Mouse (Mus musculus): ENCODE data around the gene Tent5d. TPM values are rescaled to one million over a fixed set of nuclear protein-coding genes. Genes with fewer than 3 reads are reported as not detected.

Tent5d gene
- not detected in 2 replicates for polyA plus RNA-seq (2015; fragmentation: Nextera tagmentation; extraction: Ambion mirVana)

DNA sequence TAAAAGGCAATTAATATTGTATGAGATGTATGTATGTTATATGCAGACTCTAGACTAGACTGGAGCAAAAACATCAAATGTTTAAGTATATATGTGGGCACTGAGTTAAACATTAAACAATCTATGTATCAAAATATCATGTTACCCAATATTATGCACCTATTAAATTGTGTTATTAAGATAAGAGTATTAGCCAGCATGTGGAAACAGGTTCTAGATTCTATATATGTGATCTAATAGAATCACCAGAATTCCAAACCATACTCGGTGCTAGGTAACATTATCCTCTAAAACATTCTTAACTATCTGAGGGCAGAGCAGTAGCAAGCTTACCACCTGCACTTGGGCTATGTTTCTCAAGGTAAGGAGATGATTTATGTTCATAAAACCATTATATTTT, at the start of gene Tent5d:
Gene Tent5d, plus strand, starts transcription at position 301 of the 400 bp plus-strand sequence.
- Histone ChIP-seq H3K36me3 (no peaks in the 10 kb centered on the region; the same call in 1 of the 2 replicates), H3K9me3 (no peaks in the 10 kb centered on the region), H3K4me2 (no peak within 1 kb of the TSS), H3K27ac (replicated peaks) (no peak within 1 kb of the TSS), H3K4me3 (no peak within 1 kb of the TSS), H3K27me3 (no peaks in the 10 kb centered on the region), H3K4me1 (replicated peaks) (no peaks in the 10 kb centered on the region), H3K9ac (no peak within 1 kb of the TSS)
- no peak for ATAC-seq (ENCODE audit: low read depth)
- 90% methylated on average over 1 of the region's 1 CpGs for WGBS

DNA sequence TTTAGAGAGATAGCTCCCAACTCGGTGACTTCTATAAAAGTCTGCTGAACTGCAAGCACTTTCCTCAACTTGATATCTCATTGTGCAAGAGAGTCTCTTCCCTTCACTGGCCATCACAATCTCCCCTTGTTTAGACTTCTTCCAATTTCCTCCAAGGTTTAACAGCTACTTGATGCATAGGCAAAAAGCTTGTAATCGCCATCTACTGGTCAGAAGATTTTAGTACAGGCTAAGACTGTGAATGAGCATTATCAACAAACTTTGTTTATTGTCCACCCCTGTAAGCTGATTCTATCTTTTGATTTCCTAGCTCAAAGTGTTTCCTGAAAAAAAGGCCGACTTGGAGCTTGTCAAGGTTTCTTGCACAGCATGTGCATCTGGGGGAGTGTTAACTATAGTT, 24.5 kb upstream of the Tent5d start:
- Histone ChIP-seq H3K36me3 (no peaks in the 10 kb centered on the region), H3K9me3 (no peaks in the 10 kb centered on the region), H3K9ac (no peak overlapping the region), H3K4me3 (no peak overlapping the region), H3K4me2 (no peak overlapping the region), H3K27me3 (no peaks in the 10 kb centered on the region), H3K27ac (replicated peaks) (no peak overlapping the region), H3K4me1 (replicated peaks) (no peaks in the 10 kb centered on the region)
- 22% methylated on average over 3 of the region's 3 CpGs for WGBS
- ATAC-seq (ENCODE audit: low read depth) = no peak

DNA sequence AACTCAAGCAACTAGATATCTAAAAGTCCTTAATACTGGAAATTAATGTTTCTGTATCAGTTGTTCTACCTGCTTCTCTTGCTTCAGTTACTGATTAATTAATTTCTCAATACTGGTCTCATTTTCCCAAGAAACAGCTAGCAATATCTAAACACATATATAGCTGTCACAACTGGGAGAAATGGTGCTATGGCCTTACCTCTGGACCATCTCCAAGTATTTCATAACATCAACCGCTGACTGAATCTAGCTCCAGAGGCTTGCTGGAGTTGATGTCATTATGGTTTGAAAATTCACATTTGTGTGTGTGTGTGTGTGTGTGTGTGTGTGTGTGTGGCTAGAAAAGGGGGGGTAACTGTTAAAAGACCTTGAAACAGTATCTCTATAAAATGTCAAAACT, 2.3 kb upstream of the Tent5d start:
- ATAC-seq (ENCODE audit: low read depth) = no peak
- Histone ChIP-seq H3K9ac (no peak overlapping the region), H3K4me1 (replicated peaks) (no peaks in the 10 kb centered on the region)

DNA sequence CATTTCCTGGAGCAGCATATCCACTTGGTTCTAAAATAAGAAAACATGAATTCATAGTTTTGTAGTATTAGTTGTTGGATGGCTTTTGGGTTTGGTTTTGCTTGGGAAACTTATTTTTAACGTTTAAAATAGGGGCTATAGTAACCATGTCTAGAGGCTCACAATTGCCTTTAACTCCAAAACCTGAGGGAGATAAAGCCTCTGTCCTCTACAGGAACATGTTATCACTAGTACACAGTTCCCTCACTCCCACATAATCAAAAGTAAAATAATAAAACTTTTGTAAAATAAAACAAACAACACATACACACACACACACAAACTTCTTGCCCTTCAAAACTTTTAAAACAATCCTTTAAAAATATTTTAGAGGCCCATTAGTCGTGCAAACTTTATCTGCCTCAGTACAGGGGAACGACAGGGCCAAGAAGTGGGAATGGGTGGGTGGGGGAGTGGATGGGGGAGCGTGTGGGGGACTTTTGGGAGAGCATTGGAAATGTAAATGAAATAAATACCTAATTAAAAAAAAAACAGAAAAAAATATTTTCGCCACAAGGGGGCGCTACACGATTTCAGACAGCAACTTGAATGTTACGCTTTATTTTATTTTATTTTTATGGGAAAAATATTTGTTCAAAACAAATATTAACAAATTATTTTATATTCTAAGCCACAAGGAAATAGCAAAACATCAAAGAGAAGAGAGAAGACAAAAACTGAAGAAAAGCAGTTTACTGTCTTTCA, 1.5 kb upstream of the Tent5d start:
- Histone ChIP-seq H3K36me3 (no peaks in the 10 kb centered on the region; the same call in 1 of the 2 replicates), H3K4me2 (no peak overlapping the region), H3K4me3 (no peak overlapping the region), H3K9me3 (no peaks in the 10 kb centered on the region), H3K9ac (no peak overlapping the region), H3K4me1 (replicated peaks) (no peaks in the 10 kb centered on the region), H3K27me3 (no peaks in the 10 kb centered on the region), H3K27ac (replicated peaks) (no peak overlapping the region)
- ATAC-seq (ENCODE audit: low read depth) = no peak
- WGBS = 28% methylated on average over 8 of the region's 8 CpGs

More for the DNA sequence above, 2.3 kb upstream of the Tent5d start:
- Histone ChIP-seq H3K27ac (replicated peaks) (no peak overlapping the region), H3K4me3 (no peak overlapping the region), H3K27me3 (no peaks in the 10 kb centered on the region), H3K4me2 (no peak overlapping the region), H3K9me3 (no peaks in the 10 kb centered on the region), H3K36me3 (no peaks in the 10 kb centered on the region; the same call in 1 of the 2 replicates)
- WGBS = 96% methylated on average over 1 of the region's 1 CpGs

DNA sequence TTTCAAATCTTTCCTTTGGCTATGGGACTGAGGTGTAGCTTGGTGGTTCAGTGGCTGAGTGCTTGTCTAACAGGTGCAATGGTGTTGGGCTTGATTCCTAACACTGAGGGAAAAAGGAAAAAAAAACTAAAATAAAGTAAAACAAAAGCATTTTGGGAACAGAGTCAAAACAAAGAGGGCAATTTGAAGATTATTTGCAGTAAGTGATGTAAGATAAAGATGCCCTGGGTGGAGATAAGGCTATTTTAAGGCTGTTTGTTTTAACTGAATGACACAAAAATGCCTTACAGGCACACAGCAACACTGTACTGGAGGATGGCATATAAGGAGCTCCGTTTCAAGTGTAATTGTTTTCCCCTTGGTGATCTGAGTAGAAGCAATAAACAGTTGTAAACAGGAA, 3.4 kb downstream of the Tent5d start:
- no peaks in the 10 kb centered on the region for H3K27me3 ChIP-seq
- WGBS = 44% methylated on average over 1 of the region's 1 CpGs
- H3K9me3 ChIP-seq = no peaks in the 10 kb centered on the region
- H3K4me2 ChIP-seq = no peak overlapping the region
- ATAC-seq (ENCODE audit: low read depth) = no peak
- H3K36me3 ChIP-seq = no peaks in the 10 kb centered on the region; the same call in 1 of the 2 replicates
- no peak overlapping the region for H3K27ac ChIP-seq (replicated peaks)
- no peak overlapping the region for H3K4me3 ChIP-seq
- no peak overlapping the region for H3K9ac ChIP-seq
- no peaks in the 10 kb centered on the region for H3K4me1 ChIP-seq (replicated peaks)

DNA sequence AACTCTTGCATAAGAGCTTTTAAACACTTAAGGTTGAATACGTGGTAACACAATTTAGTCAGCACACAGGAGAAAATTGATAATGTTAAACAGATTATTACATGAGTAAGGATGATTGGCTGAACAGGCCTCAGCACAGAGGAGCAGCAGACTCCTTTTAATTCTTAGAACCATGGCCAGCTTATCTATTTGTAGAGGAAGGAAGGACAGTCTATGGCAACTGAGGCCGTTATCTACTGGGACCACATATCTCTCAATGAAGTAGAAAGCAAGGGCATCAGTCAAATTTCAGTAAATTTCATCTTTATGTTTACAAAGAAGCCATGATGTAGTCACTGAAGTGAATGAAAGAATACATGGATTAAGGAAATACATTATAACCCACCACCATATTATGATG, 4.5 kb downstream of the Tent5d start:
- ATAC-seq (ENCODE audit: low read depth) = no peak
- no peak overlapping the region for H3K9ac ChIP-seq
- 89% methylated on average over 2 of the region's 2 CpGs for WGBS
- no peak overlapping the region for H3K4me3 ChIP-seq
- H3K4me1 ChIP-seq (replicated peaks) = no peaks in the 10 kb centered on the region
- no peak overlapping the region for H3K27ac ChIP-seq (replicated peaks)
- H3K4me2 ChIP-seq = no peak overlapping the region
- no peaks in the 10 kb centered on the region for H3K27me3 ChIP-seq
- no peaks in the 10 kb centered on the region; the same call in 1 of the 2 replicates for H3K36me3 ChIP-seq
- no peaks in the 10 kb centered on the region for H3K9me3 ChIP-seq

DNA sequence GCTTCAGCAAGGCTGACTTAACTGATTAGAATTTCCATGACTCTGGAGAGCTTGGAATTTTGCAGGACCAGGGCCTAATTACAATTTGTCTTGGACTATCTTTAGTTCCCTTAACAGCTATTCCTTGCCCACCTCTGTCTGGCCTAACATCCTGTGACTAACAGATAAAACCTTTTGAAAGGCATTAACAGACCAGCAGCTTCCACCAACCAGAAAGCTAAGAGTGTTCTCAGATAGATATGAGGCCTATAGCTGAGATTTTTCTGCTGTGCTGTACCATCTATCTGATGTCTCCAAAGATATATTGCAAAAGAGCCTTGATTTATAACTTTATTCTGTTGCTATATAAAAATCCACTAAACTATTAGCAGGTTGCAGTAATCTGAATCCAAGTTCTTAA, 19.7 kb downstream of the Tent5d start:
- no peak overlapping the region for H3K4me2 ChIP-seq

DNA sequence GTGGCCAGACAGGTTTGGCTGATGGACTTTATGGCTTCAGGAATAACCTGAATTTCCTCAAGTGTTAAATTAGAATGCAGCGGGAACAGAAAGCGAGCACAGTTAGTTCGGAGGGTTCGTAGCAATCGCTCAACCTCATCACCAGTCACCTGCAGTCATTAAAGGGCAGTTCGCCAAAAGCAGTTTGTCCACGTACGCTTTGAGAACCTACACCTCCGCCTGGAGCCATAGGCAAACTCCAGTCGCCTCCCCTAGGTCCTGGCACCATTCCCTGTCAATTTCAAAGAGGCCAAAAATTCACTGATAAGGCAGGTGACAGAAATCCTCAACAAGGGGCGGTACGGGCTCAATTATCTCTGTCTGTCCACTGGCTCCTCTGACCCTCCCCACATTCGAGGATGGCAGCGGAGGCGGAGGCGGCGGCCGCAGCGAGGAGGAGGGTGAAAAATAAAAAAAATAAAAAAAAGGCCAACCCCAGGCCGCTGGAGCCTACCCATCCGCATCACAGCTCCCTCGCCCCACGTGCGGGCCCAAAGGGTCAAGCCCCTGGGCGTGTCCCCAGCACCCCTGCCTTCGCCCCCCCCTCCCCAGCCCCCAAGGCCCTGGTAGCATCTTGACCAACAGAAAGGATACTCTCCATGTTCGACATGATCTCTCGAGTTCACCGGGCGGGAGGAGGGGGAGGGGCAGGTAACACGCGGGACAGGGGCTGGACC, 23.3 kb downstream of the Tent5d start:
- Histone ChIP-seq H3K36me3 (no peaks in the 10 kb centered on the region), H3K27ac (replicated peaks) (peak overlapping the region; percentile 33), H3K4me2 (peak overlapping the region; percentile 58), H3K9me3 (no peaks in the 10 kb centered on the region), H3K9ac (peak overlapping the region; percentile 76), H3K4me3 (peak overlapping the region; percentile 56), H3K27me3 (no peaks in the 10 kb centered on the region), H3K4me1 (replicated peaks) (0 out of 2 replicates have a peak, but pooled peaks cover 5% of the 10 kb centered on the region)
- ATAC-seq (ENCODE audit: low read depth) = peak; percentile 83
- WGBS = 17% methylated on average over 32 of the region's 32 CpGs

More for the DNA sequence above, 19.7 kb downstream of the Tent5d start:
- Histone ChIP-seq H3K27me3 (no peaks in the 10 kb centered on the region), H3K9me3 (no peaks in the 10 kb centered on the region), H3K36me3 (no peaks in the 10 kb centered on the region), H3K4me1 (replicated peaks) (0 out of 2 replicates have a peak, but pooled peaks cover 5% of the 10 kb centered on the region), H3K9ac (no peak overlapping the region), H3K27ac (replicated peaks) (no peak overlapping the region), H3K4me3 (no peak overlapping the region)
- no peak for ATAC-seq (ENCODE audit: low read depth)

DNA sequence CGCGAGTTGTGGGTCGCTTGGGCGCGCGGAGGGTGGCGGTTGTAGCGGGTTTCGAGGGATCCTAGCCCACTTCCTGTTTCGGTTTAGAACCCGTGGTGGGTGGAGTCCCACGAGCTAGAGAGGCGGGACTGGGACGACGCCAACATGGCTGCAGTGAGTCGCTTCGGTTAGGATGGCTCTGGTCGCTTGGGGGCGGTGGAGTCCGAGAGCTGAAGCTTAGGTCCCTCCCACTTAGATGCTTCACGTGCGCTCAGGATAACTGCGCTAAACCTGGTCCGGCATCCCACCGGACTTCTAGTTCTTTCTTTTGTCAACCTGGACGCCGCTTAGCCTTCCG, 23.8 kb downstream of the Tent5d start, which contains the start of gene 2610002M06Rik:
Gene 2610002M06Rik, minus strand, starts transcription at position 117 of the 337 bp plus-strand sequence.
- Histone ChIP-seq H3K4me2 (peak within 1 kb of the TSS; percentile 58), H3K36me3 (no peaks in the 10 kb centered on the region), H3K9me3 (no peaks in the 10 kb centered on the region), H3K4me1 (replicated peaks) (0 out of 2 replicates have a peak, but pooled peaks cover 5% of the 10 kb centered on the region), H3K9ac (peak within 1 kb of the TSS; percentile 76), H3K27me3 (no peaks in the 10 kb centered on the region), H3K27ac (replicated peaks) (peak within 1 kb of the TSS; percentile 33), H3K4me3 (peak within 1 kb of the TSS; percentile 56)
- WGBS = 21% methylated on average over 28 of the region's 28 CpGs
- ATAC-seq (ENCODE audit: low read depth) = peak; percentile 98

DNA sequence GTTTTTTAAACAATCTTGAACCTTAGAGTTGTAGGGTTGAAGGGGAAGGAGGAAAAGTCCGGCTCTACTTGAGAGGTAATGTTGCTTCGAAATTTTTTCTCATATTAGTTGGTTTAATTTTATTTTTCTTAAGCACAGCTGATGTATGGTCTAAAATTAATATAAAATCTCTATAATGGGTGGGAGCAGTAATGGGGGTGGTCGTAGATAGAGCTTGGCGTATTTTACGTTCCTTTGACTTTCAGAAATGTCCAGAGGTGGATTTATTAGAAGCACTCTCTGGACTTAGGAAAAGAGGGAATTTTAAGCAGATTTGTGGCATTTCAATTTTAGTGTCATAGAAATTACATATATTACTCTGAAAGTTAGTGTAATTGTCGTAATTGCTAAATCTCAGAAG, 24.3 kb downstream of the Tent5d start:
- Histone ChIP-seq H3K27ac (replicated peaks) (no peak overlapping the region), H3K9ac (no peak overlapping the region), H3K4me3 (no peak overlapping the region), H3K4me1 (replicated peaks) (0 out of 2 replicates have a peak, but pooled peaks cover 5% of the 10 kb centered on the region), H3K9me3 (no peaks in the 10 kb centered on the region), H3K27me3 (no peaks in the 10 kb centered on the region), H3K4me2 (peak overlapping the region; percentile 58), H3K36me3 (no peaks in the 10 kb centered on the region)
- no peak for ATAC-seq (ENCODE audit: low read depth)
- 87% methylated on average over 6 of the region's 6 CpGs for WGBS

DNA sequence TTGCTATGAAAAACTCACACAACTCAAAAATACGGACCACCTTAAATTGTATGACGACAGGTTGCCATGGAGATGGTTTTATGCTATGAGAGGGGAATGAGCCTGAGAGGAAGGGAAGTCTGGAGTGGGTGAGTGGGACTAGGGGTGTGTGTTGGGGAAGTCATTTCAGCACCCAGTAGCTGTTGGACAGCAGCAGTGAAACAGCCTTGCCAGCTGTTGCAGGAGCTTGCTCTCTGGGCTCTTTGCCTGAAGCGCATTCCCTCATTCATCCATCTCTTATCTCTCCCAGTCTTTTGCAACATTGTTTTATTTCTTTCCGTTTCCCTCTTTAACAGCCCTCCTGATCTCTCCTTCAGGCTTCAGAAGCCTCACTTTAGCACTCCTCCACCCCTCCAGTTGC, 65.8 kb downstream of the Tent5d start:
- 28% methylated on average over 4 of the region's 4 CpGs for WGBS

More for the DNA sequence above, 65.8 kb downstream of the Tent5d start:
- Histone ChIP-seq H3K4me3 (no peak overlapping the region), H3K9ac (no peak overlapping the region), H3K27me3 (no peaks in the 10 kb centered on the region), H3K4me2 (no peak overlapping the region), H3K4me1 (replicated peaks) (no peaks in the 10 kb centered on the region), H3K36me3 (no peaks in the 10 kb centered on the region), H3K27ac (replicated peaks) (no peak overlapping the region), H3K9me3 (no peaks in the 10 kb centered on the region)
- ATAC-seq (ENCODE audit: low read depth) = no peak

Data from neural tube, embryonic 13.5 days (tissue).